Mouse (Mus musculus) right cerebral cortex, postnatal 36 days (tissue): ENCODE measurements around the gene Cenpx.
A peak's percentile ranks its signal among the peaks of the same experiment; 100 is the strongest.
"Not testable (repeated sequence)": the region's sequence is repeated elsewhere in the genome, so short reads cannot be mapped to it uniquely, and the experiment has no call there.

ENCODE experiments used
- DNase-seq, 2 experiments: peaks; one replicate each; pipeline ENCODE4 v3.0.0; 2022; ENCODE audit warnings: low spot score in 2 of 2, mixed read lengths in 1 of 2

Cenpx gene

DNA sequence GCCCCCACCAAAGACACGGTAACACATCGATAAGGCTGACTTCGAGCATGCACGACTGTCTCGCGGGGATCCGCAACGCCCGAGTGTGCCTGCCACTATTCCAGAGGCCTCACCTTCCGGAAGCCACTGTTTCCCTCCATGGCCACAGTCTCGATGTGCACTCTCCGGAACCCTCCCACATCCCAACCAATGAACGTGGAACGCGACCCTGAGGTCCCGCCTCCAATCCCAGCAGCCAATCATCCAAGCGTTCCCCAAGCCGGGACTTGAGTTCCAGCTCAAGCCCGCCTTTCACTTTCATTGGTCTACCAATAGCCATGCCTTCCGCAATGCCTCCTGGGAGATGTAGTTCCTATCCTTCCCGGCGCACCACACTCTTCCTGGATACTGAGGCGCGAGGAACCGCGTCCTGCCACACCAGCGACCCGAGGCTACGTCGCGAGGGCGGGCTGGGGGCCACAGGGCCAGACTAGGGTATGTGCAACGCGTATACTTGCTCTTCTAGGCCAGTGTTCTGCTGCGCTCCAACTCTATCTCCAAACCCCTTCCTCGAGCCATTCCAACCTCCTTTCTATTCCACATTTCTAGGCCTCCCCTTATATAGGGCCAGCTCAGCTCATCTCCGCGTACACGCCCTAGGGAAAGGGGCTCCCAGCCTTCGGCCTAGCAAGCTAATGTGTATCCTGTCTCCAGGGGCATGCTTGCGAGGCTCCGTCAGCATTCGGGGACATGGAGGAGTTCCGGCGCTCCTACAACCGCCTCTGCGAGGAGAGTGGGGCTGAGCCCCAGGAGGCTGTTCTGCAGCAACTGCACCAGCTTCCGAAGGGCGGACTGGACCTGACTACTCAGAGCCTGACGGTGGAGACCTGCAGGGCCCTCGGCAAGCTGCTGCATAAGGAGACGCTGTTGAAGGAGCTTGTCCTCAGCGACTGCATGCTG is at the start of gene Cenpx, which contains the start of gene Lrrc45:
Cenpx (minus strand) TSS at position 159 of the 939 bp plus-strand sequence.
Lrrc45 (plus strand) TSS at position 346 of the 939 bp plus-strand sequence.
- DNase-seq = peak; percentile 97 to 99

DNA sequence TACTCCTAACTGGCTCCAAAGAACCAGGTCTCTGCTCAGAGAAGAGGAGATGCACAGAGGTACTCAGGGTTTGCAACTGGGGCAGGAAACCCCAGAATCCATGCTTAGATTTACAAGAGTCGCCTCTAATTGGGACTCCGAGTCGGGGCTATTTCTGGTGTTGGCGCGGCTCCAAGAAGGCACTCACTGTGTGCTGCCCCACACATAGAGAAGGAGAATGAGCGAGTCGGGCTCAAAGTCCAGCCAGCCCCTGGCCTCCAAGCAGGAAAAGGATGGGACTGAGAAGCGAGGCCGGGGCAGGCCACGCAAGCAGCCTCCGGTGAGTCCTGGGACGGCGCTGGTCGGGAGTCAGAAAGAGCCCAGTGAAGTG is 49.1 kb upstream of the Cenpx start, which contains the start of gene Hmga1b:
Hmga1b (plus strand) TSS at position 123 of the 370 bp plus-strand sequence.
- DNase-seq = not testable (repeated sequence)

DNA sequence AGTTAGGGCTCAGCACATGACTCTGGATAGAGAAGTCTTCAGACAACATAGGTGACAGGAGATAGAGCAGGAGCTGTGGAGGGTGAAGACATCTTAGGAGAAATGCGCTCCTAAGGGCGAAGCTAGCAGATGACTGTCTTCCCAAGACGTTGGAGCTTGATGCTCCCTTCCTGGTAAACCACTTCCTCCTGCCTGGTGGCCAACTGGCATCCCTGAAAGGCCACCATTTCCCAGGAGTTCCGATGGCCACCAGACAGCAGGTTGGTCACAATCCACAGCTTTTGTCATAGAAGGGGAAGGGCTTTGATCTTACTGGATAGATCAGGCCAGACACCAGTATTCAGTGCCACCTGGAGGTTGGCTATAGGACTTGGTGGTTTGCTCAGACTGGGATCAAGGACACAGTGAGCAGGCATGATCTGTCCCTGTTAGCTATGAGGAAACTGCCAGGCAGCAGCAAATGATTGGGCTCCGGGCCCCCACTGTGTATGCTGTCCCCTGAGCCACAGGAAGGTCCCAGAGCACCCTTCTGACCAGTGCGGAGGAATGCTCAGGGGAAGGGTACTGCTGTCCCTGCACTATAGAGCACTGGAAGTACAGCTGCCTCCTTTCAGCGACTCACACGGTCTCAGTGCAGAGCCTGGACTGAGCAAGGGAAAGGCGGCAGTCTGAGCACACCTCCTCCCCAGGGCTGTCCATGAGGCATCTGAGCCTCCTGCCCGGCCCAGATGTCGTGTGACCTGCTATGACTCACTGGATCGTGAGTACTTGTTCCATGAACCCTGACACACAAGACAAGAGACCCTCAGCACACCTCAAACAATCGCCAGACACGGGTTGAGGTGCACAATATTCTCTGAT is 48.5 kb upstream of the Cenpx start:
- no peak for DNase-seq

DNA sequence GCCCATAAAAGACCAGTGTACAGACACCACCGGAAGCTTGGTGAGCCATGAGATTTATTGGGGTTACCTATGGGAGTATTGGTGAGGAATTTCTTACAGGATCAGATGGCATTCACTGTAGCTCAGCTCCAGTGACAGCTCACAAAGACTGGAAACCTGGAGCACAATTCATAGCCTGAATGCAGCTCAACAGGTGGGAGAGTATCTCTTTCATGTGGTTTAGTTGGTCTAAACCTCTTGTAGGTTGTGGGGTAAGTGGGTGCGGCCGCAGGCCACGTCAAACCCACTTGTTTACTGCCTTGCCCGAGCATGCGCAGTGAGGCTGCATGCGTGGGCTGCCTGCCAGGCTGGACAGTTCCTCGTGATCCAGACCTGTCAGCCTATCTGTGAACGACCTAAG is 46.7 kb upstream of the Cenpx start:
- no peak for DNase-seq

DNA sequence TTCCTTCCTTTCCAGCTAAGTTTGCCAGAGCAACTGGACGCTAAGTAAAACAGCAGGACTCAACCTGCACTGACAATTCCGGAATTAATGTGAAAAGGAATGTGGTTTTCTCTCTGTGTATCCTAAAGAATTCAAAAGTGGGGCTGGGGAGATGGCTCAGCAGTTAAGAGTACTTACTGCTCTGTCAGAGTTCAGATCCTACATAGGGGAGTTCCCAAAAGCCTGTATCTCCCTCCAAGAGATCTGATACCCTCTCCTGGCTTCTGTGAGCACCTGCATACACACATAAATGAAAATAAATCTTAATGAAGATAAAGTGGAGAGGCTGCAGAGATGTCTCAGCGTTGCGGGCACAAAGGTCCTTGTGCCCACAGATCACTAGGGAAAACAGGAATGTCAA is 38.1 kb upstream of the Cenpx start:
- DNase-seq = no peak

DNA sequence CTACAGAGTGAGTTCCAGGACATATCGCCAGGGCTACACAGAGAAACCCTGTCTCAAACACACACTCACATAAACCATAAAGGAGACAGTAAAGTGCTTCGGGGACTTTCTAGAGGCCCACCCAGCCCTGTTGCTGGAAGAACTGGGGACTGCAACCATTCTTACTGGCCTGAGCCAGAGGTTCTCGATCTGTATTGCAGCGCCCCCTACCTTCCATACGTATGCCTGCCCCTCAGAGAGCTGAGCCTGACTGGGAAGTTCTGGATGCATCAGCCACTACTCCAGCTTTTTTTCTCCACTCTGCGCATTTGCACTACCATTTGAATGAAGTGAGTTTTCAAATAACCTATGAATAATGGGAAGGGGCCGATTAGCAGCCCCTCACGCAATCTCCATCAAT is 35.9 kb upstream of the Cenpx start:
- DNase-seq = no peak

DNA sequence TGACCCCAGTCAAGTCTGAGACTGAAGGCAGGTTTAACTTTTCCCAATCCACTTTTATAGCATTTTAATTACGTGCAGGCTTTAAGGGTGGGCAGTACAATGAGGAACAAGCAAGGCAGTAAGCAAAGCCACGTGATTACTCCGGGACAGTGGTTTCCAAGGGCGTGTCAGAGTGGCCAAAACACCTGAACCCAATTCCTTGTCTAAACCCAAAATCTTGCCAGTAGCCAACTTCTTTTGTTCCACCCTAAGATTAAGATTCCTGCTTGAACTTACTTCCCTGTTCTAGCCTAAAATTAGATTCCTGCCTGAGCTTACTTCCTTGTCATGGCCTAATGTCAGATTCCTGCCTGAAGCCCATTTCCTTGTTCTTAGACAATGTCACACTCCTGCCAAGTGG is 34.4 kb upstream of the Cenpx start:
- DNase-seq = no peak

DNA sequence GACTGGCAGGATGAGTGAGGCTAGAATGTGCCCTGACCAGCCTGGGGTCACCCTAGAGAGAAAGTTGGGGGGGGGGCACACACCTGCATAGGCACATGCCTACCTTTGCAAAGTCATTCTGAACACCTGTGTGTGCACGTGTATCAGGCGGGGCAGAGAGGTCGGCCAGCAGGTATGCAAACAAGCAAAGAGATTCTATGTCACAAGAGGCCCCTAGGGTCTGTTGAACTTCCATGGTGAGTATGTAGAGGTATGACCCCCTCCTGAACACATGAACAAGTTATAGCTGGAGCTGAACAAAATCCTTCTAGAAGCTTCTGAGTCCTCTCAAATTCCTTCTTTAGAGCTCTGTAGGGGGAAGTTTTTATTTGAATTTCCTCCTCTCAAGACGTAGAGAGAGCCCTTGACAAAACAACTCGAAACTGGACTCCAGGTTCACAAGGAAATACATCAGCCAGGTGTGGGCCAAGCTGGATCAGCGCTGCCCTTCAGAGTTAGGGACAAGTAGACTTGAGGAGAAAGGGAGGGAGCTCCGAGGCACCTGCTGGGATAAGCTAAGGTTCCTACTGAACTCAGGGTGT is 30.7 kb upstream of the Cenpx start:
- DNase-seq = no peak

DNA sequence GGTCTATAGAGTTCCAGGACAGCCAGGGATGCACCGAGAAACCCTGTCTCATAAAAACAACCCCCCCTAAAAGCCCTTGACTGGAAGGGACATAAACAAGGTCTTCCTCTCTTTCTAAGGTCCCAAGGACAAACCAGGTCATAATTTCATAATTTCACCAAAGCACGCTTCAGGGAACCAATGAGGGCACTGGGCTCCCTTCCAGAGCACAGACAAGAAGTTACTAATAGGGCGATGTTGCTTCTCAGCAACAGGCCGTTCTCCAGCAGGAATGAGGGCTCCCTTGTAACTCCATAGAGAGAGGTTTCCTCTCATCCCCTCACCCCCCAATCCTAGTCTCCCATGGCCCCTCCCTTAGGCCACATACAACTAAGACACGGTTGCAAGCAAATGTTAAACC is 27.4 kb upstream of the Cenpx start:
- no peak for DNase-seq

DNA sequence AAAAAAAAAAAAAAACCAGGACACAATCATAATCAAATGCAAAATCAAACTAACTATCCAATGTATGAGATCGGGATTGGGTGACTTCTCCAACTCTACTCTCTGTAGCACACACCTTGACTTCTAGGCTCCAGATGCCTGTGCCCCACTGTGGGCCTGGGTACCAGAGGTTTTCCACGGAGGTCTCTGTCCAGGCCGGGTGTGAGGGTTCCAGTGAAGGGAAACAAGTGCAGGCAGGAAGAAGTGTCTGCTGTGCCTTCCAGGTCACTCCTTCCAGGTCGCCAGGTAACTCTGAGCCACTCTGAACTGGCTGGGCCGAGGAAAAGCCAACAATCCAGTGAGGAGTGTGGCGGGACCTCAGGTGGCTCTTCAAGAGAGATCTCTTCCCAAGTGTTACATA is 22.9 kb upstream of the Cenpx start:
- no peak for DNase-seq

DNA sequence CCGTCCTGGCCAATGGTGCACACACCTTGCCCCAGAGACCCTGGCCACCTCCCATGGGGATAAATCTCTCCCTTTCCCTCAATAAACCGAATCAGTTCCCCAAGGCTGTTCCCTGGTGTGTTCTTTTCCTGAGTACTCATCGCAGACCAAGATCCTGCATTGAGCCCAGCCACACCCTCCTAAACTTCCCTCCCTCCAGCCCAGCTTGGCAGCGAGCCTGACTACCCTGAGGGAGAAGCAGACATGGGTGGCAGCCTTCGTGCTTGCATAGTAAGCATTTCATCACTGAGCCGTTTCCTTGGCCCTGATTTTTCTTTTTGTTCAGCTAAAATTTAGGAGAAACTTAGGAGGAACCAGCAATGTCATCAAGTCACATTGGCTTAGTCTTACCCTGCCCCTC is 20.0 kb upstream of the Cenpx start:
- no peak for DNase-seq

DNA sequence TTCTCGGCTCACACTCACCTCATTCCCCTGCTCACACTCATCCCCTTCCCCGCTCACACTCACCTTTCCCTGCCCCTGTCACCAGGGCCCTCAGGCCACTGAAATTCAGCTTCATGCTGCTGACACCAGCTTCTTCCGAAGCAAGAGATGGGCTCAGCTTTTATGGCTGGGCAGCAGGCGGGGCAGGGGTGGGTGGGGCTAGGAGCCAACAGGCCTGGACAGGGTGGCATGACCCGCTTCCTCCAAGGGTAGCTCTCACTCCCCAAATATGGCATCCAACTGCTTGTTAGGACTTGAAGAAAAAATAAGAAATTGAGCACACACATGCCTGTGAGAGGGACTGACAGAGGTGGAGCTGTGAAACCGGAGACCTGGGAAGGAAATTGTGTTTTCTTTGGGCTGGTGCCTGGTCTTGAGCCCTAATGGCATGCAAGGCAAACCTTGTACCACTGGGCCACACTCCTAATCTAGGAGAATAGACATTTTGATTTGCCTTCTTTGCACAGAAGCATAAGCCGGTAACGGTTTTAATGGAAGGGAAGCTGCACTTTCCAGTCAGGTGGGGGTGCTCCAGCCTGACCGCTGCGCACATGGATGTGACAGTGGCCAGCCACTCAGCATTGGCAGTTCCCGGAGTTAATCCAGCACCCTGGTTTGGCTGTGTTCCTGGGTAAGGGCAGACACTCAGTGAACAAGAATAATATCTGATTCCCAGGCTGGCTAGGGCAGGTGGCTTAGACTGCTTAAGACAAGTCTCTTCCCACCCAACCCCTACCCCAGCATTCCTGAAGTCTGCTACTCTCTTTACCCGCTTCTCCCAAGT is 18.5 kb upstream of the Cenpx start, which contains the start of gene Cbr2:
Cbr2 (minus strand) TSS at position 257 of the 823 bp plus-strand sequence.
- DNase-seq = no peak

DNA sequence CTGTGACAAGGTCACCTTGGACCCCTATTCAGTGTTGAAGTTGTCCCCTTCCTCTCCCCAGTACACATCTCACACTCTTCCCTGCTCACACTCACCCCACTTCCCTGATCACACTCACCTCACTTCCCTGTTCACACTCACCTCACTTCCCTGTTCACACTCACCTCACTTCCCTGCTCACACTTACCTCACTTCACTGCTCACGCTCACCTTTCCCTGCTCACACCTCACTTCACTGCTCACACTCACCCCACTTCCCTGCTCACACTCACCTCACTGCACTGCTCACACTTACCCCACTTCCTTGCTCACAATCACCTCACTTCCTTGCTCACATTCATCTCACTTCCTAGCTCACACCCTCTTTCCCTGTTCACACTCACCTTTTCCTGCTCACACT is 17.9 kb upstream of the Cenpx start:
- no peak for DNase-seq

DNA sequence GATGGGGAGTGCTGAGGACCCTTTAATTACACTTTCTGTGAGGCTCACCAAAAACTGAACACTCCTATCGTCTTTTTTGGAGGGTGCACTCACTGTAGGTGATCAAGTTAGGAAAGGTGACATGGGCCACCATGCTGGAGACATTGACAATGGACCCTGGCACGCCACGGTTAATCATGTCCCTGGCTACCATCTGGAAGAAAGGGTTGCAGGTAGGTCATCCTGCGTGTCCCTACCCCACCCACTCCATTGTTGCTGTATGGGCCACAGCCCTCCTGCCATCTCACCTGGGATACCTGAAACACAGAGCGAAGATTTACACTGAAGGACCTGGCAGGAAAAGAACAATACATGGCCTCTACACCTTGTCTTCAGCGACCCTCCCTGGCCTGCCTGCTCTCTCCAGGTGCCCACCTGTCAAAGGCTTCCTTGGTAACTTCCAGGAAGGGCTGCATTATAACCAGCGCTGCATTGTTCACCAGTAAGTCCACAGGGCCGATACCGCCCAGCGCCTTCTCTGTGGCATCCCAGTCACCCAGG is 16.9 kb upstream of the Cenpx start:
- no peak for DNase-seq

DNA sequence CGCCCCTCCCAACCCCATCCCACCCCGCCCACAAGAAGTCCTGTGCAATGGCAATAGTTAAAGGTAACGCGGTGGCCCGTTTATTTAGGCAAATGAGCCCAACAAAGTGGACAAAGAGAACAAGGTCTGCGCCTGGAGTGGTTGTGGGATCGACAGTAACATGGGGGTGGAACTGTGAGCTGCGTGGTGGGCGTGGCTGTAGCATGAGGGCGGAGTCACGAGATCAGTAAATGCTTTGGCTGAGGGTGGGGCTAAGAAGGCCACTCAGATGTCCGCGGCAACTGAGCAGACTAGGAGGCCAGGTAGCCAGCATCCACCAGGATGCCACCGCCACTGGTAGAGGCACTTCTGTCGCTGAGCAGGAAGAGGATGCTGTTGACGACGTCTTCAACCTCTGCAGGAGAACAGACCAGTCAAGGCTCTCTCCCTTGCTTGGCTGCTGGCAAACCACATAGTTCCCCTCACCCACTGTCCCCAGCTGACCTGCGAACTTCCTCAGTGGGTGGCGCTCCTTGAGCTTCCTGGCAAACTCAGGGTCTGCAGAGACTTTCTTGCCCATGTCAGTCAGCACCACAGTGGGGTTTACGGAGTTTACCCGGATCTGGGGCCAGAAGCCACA is 16.0 kb upstream of the Cenpx start:
- not testable (repeated sequence) for DNase-seq

DNA sequence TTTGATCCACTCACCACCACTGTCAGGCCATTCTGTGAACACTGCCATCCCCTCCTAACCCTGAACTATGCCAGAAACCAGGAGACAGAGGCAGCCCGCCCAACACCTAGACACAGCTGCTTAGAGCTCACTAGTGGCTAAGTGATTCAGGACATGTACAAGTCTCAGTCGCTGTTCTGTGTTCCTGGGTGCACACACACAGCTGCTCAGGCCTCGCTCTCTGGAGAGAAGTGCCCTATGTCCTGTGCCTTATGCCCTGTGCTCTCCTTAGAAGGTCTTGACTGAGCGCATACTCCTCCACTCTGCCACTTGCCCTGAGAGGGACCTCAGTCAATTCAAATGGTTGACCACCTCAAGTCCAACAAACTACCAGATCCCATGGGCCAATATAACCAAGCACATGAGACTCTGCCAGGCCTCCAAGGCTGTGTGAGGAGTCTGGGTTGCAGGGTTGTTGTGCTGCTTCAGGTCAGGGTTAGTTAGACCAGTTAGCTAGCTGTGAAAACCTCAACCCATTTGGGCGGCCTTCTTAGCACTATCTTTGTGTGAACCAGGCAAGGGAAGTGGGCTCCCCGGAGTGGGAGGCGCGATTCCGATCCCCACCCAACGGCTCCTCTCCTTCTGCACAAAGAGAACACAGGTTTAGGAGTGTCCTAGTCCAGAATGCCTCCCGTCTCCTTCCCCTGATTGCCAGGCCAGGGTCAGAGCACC is 15.1 kb upstream of the Cenpx start:
- DNase-seq = no peak

DNA sequence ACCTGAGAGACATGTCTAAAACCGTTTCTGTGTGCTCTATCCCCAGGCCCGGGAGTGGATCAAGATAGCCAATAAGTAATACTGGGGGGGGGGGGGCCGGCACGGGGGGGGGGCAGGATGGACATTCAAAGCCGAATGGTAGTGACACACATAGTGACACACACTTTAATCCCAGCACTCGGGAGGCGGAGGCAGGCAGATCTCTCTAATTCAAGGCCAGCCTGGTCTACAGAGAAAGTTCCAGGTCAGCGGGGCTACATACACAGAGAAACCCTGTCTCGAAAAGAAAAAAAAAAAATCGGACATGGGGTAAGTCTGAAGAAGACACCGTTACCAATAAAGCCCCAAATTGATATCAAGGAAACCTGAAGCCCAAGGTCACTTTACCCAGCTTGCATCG is 14.0 kb upstream of the Cenpx start:
- no peak for DNase-seq

DNA sequence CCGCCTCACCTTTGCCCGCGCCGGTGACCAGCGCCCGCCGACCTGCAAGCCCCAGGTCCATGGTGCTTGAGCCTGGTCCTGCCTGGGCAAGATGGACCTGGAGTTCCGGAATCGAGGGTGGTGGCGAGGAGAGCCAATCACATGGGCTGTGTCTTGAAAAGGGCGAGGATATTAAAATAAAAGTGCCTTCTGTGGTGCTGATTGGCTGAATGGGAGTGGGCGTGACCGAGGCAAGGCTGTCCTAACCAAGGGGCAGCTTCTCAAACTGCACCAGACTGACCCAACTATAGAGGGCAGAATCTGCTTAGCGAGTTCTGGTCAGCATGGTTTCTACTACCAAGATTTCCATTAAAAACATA is 13.6 kb upstream of the Cenpx start, which contains the start of gene Dcxr:
Dcxr (minus strand) TSS at position 113 of the 359 bp plus-strand sequence.
- peak; percentile 53 to 58 for DNase-seq

DNA sequence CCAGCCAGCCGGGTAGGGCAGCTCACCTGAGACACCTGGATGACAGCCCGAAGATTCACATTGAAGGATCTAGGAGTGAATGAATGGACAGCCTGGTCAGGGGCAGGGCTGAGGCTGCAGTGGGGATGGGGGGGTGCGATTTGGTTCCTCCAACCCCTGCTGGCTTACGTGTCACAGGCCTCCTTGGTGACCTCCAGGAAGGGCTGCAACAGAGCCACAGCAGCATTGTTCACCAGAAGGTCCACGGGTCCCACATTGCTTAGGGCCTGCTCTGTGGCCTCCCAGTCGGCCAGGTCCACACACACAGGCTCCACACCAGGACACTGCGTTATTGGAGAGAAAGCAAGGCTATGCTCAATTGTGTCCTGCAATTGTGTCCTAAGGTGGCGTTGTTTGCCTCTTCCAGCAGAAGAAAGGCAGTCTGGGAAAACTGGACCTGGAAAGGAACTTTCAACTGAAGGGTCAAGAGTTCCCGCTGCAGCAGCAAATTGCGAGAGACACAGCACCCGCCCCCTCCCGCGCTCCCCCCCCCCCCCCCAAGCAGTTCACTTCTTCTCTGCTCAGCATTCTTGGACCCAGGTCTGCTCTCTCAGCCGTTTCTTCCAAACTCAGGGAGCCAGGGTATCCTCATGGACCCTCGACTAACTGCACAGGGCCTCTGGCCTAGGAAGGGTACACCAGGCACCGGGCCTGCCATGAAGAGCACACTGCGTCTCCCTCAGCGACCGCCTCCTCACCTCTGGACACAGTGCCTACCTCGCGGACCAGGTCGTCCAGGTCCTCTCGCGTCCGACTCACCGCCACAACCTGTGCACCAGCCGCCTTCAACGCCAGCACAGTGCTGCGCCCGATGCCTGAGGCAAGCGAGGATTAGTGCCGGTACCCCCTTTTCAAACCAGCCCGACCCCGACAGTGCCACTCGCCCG is 13.0 kb upstream of the Cenpx start:
- no peak for DNase-seq
